ENCODE assay signal across 8 mouse cellular contexts in the genomic region with DNA sequence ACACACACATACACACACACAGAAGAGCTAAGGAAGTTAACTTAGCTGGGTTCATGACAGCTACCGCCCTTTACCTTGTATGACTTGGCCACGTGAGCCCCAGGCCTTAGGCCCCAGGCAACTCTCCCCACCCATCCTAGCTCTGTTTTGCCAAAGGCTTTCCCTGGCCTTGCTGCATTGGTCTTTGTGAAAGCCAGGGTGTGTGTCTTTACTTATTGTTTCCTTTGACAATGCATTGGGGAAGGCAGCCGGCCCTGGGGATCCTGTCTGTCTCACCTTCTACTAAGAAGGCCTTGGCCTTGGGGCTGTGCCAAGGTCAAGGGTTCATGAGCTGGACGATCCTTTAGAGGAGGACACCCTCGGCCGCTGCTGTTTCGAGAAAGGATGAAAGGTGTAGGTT. TPM values are rescaled to one million over a fixed set of nuclear protein-coding genes. Genes with fewer than 3 reads are reported as not detected.
A peak's percentile ranks its signal among the peaks of the same experiment; 100 is the strongest.
DNase-seq lines count a peak whose midpoint lies in the region; ATAC-seq and TF ChIP-seq lines count a peak whose summit lies in the region.

No protein-coding gene starts in this region.

- peak overlapping the region; percentile 34; the same call in 1 of the 2 replicates for H3K9ac ChIP-seq in ES-E14 (ENCODE audit: insufficient read depth, low read depth, low read length, poor library complexity, severe bottlenecking)
- no peak overlapping the region for H3K9ac ChIP-seq in embryonic facial prominence, embryonic 14.5 days (ENCODE audit: low read depth, low read length)
- no peak overlapping the region for H3K9ac ChIP-seq in hindbrain, embryonic 16.5 days (ENCODE audit: low read depth, low read length)
- H3K9ac ChIP-seq in lung, embryonic 16.5 days (ENCODE audit: low read length): 0 out of 2 replicates have a peak overlapping the region, but pooled peaks have one; percentile 1

- 46% methylated on average over 7 of the region's 7 CpGs for WGBS in embryonic facial prominence, embryonic 14.5 days
- WGBS in hindbrain, embryonic 16.5 days: 40% methylated on average over 7 of the region's 7 CpGs
- WGBS in lung, embryonic 16.5 days: 39% methylated on average over 7 of the region's 7 CpGs

- H3K27ac ChIP-seq in ES-E14 (ENCODE audit: insufficient read depth, low read depth, low read length, poor library complexity, severe bottlenecking): peak overlapping the region; percentile 96
- peak overlapping the region; percentile 63; the same call in 1 of the 2 replicates for H3K27ac ChIP-seq in embryonic facial prominence, embryonic 14.5 days (replicated peaks; ENCODE audit: low read depth, low read length)
- peak overlapping the region; percentile 61; the same call in 1 of the 2 replicates for H3K27ac ChIP-seq in hindbrain, embryonic 16.5 days (ENCODE audit: low read depth, low read length)
- peak overlapping the region; percentile 51 for H3K27ac ChIP-seq in lung, embryonic 16.5 days (ENCODE audit: low read length)

- peak; percentile 88 for DNase-seq in ES-E14 (ENCODE audit: low read depth, low spot score)
- no peak for DNase-seq in embryonic facial prominence, embryonic 14.5 days (ENCODE audit: low spot score)
- DNase-seq in thymus, postnatal 4 days: no peak
- DNase-seq in cerebellum, postnatal 25 days: no peak
- no peak for DNase-seq in right cerebral cortex, adult 18-20 months
- DNase-seq in ovary, postnatal 36 days (ENCODE audit: low spot score): no peak

- no peak for ATAC-seq in embryonic facial prominence, embryonic 14.5 days (ENCODE audit: low read depth)
- ATAC-seq in hindbrain, embryonic 16.5 days: no peak
- no peak for ATAC-seq in lung, embryonic 16.5 days (ENCODE audit: low read depth)

- no peak overlapping the region for H3K4me2 ChIP-seq in embryonic facial prominence, embryonic 14.5 days (ENCODE audit: low read depth, low read length)
- no peak overlapping the region for H3K4me2 ChIP-seq in hindbrain, embryonic 16.5 days (ENCODE audit: low read length)
- no peak overlapping the region for H3K4me2 ChIP-seq in lung, embryonic 16.5 days (ENCODE audit: low read depth, low read length)

- H3K27me3 ChIP-seq in embryonic facial prominence, embryonic 14.5 days (replicated peaks; ENCODE audit: control insufficient read depth, insufficient read depth, low read length): no peaks in the 10 kb centered on the region
- no peaks in the 10 kb centered on the region for H3K27me3 ChIP-seq in hindbrain, embryonic 16.5 days (replicated peaks; ENCODE audit: control insufficient read depth, insufficient read depth, low read length)
- no peaks in the 10 kb centered on the region for H3K27me3 ChIP-seq in lung, embryonic 16.5 days (ENCODE audit: control insufficient read depth, insufficient read depth, low read depth, low read length)

- in situ Hi-C loops in ES-E14 (cut with MboI; ENCODE audit: low sequenced_read_pairs in 2 of 2, unreplicated experiment in 2 of 2): no loop called here

- peaks cover 7% of the 10 kb centered on the region for H3K9me3 ChIP-seq in ES-E14 (ENCODE audit: control insufficient read depth, insufficient read depth, low read depth, low read length)
- no peaks in the 10 kb centered on the region for H3K9me3 ChIP-seq in embryonic facial prominence, embryonic 14.5 days (ENCODE audit: control insufficient read depth, low read length)
- no peaks in the 10 kb centered on the region for H3K9me3 ChIP-seq in hindbrain, embryonic 16.5 days (ENCODE audit: control insufficient read depth, low read length)
- H3K9me3 ChIP-seq in lung, embryonic 16.5 days (ENCODE audit: control insufficient read depth, low read length): no peaks in the 10 kb centered on the region

- peaks cover 6 to 23% of the 10 kb centered on the region in 2 experiments; a peak in 3 of 4 replicates for H3K4me1 ChIP-seq in ES-E14 (ENCODE audit: control insufficient read depth in 2 of 2, insufficient read depth in 2 of 2, low read length in 2 of 2, poor library complexity in 1 of 2)
- peaks cover 61% of the 10 kb centered on the region for H3K4me1 ChIP-seq in embryonic facial prominence, embryonic 14.5 days (ENCODE audit: control insufficient read depth, insufficient read depth, low read length)
- H3K4me1 ChIP-seq in hindbrain, embryonic 16.5 days (ENCODE audit: control insufficient read depth, insufficient read depth, low read depth, low read length): peaks cover 36% of the 10 kb centered on the region
- peaks cover 46% of the 10 kb centered on the region for H3K4me1 ChIP-seq in lung, embryonic 16.5 days (replicated peaks; ENCODE audit: control insufficient read depth, insufficient read depth, low read length)

- H3K36me3 ChIP-seq in ES-E14 (ENCODE audit: control insufficient read depth, insufficient read depth, low read length, poor library complexity, severe bottlenecking): peaks cover 5% of the 10 kb centered on the region; the same call in 1 of the 2 replicates
- no peaks in the 10 kb centered on the region for H3K36me3 ChIP-seq in embryonic facial prominence, embryonic 14.5 days (ENCODE audit: control insufficient read depth, insufficient read depth, low read length)
- no peaks in the 10 kb centered on the region; the same call in 1 of the 2 replicates for H3K36me3 ChIP-seq in hindbrain, embryonic 16.5 days (ENCODE audit: control insufficient read depth, insufficient read depth, low read length)
- no peaks in the 10 kb centered on the region for H3K36me3 ChIP-seq in lung, embryonic 16.5 days (ENCODE audit: control insufficient read depth, insufficient read depth, low read length)

- H3K4me3 ChIP-seq in ES-E14 (ENCODE audit: insufficient read depth in 1 of 2, low read depth in 1 of 2, low read length in 2 of 2, poor library complexity in 1 of 2, severe bottlenecking in 1 of 2): peak overlapping the region in 1 of 2 experiments; percentile 30; a peak in 2 of 4 replicates
- no peak overlapping the region for H3K4me3 ChIP-seq in embryonic facial prominence, embryonic 14.5 days (ENCODE audit: low read depth, low read length)
- H3K4me3 ChIP-seq in hindbrain, embryonic 16.5 days (ENCODE audit: low read length): no peak overlapping the region
- no peak overlapping the region for H3K4me3 ChIP-seq in lung, embryonic 16.5 days (ENCODE audit: low read length)

TF ChIP-seq in ES-E14, 5 proteins besides CTCF, POLR2A, EP300 and RAD21:
- no peak for TF ChIP-seq ZC3H11A (IDR thresholded peaks at IDR 0.05; ENCODE audit: borderline replicate concordance, low read depth, low read length)
- TF ChIP-seq ZNF384 (IDR thresholded peaks at IDR 0.05; ENCODE audit: low read depth, low read length): no peak
- no peak for TF ChIP-seq CHD2 (IDR thresholded peaks at IDR 0.05; ENCODE audit: low read depth, low read length)
- TF ChIP-seq MAFK (IDR thresholded peaks at IDR 0.05; ENCODE audit: insufficient read depth, low read depth, low read length): no peak
- no peak for TF ChIP-seq HCFC1 (IDR thresholded peaks at IDR 0.05; ENCODE audit: borderline replicate concordance, insufficient read depth, low read length)
TF ChIP-seq in ES-E14: peak in this region for 0.

RNA-seq across cellular contexts. Expression of a gene that starts 38.3 kb away (rescaled TPM):
- total RNA-seq in ES-E14 (2012; rRNA removed): 18.9 and 42.6 TPM in 2 replicates
- 20.4 and 28.3 TPM in 2 replicates for polyA plus RNA-seq in embryonic facial prominence, embryonic 14.5 days (2014; fragmentation: Nextera tagmentation; extraction: Ambion mirVana)
- polyA plus RNA-seq in hindbrain, embryonic 16.5 days (2015; fragmentation: Nextera tagmentation; extraction: Ambion mirVana): 57.8 and 59.3 TPM in 2 replicates
- 27.1 and 29.2 TPM in 2 replicates for polyA plus RNA-seq in lung, embryonic 16.5 days (2015; fragmentation: Nextera tagmentation; extraction: Ambion mirVana)

RNA-seq across cellular contexts. Expression of a gene that starts 58.6 kb away (rescaled TPM):
- total RNA-seq in ES-E14 (2012; rRNA removed): 25.7 and 31.5 TPM in 2 replicates
- 125 and 136 TPM in 2 replicates for polyA plus RNA-seq in embryonic facial prominence, embryonic 14.5 days (2014; fragmentation: Nextera tagmentation; extraction: Ambion mirVana)
- polyA plus RNA-seq in hindbrain, embryonic 16.5 days (2015; fragmentation: Nextera tagmentation; extraction: Ambion mirVana): 75.8 and 79.9 TPM in 2 replicates
- polyA plus RNA-seq in lung, embryonic 16.5 days (2015; fragmentation: Nextera tagmentation; extraction: Ambion mirVana): 147 and 155 TPM in 2 replicates

Comparison
In these comparisons a context has a peak if more than half of its experiments do, and no peak if none do; other contexts are left out.
1. H3K9ac ChIP-seq: peak in ES-E14 (single experiment) and lung, embryonic 16.5 days (single experiment); none in embryonic facial prominence, embryonic 14.5 days (single experiment) and hindbrain, embryonic 16.5 days (single experiment).
2. Peak in every context shown above with its lines, with median percentiles within 50 percentile points of each other: H3K27ac ChIP-seq.